Mouse (Mus musculus): ENCODE measurements at regions not wholly inside any gene's neighbourhood (a gene's known extent, or its start where the extent isn't known, plus 50 kb on each side); places are given as distances from the start of the nearest gene placed in this dataset.

GRCm38 (mm10) chr12:102057979-102058378, 70.6 kb upstream of the Slc24a4 start:
- Histone ChIP-seq H3K9me3 (ENCODE audit: control insufficient read depth, low read length) (no peaks in the 10 kb centered on the region), H3K4me3 (ENCODE audit: low read length) (no peak overlapping the region), H3K4me1 (ENCODE audit: control insufficient read depth, insufficient read depth, low read depth, low read length) (peaks cover 7% of the 10 kb centered on the region), H3K36me3 (ENCODE audit: control insufficient read depth, insufficient read depth, low read length) (no peaks in the 10 kb centered on the region), H3K9ac (ENCODE audit: low read depth, low read length) (no peak overlapping the region), H3K27me3 (replicated peaks; ENCODE audit: control insufficient read depth, insufficient read depth, low read length) (no peaks in the 10 kb centered on the region), H3K4me2 (ENCODE audit: low read length) (no peak overlapping the region), H3K27ac (ENCODE audit: low read depth, low read length) (peak overlapping the region; percentile 9; the same call in 1 of the 2 replicates)
- ATAC-seq: peak; percentile 34; the same call in 1 of the 2 replicates
- WGBS: 31% methylated on average over 3 of the region's 3 CpGs

DNA sequence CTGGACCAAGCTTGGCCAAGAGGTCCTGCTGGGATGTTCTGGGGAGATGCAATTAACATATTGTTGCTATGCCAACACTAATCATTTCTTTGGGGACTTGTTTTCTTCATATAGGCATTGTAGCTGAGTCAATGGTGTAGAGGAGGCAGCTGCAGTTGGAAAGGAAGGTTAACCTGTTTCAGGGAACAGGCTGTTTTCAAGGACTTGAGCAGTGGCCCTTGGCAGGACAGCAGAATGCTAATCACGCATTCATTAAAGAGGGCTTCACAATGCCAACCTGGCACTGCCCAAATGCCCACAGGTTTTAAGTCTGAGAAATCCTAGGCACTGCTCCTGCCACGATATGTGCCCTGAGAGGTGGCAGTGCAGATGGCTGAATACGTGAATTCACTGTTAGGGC, 70.1 kb upstream of the Slc24a4 start:
- peak; percentile 79 for ATAC-seq
- H3K4me2 ChIP-seq (ENCODE audit: low read length): no peak overlapping the region
- H3K4me3 ChIP-seq (ENCODE audit: low read length): no peak overlapping the region

GRCm38 (mm10) chr12:102061096-102061495, 67.4 kb upstream of the Slc24a4 start:
- 65% methylated on average over 5 of the region's 5 CpGs for WGBS
- H3K36me3 ChIP-seq (ENCODE audit: control insufficient read depth, insufficient read depth, low read length): no peaks in the 10 kb centered on the region
- no peak for ATAC-seq
- no peak overlapping the region for H3K27ac ChIP-seq (ENCODE audit: low read depth, low read length)
- no peaks in the 10 kb centered on the region for H3K27me3 ChIP-seq (replicated peaks; ENCODE audit: control insufficient read depth, insufficient read depth, low read length)
- no peaks in the 10 kb centered on the region for H3K9me3 ChIP-seq (ENCODE audit: control insufficient read depth, low read length)
- no peak overlapping the region for H3K4me2 ChIP-seq (ENCODE audit: low read length)
- peaks cover 10% of the 10 kb centered on the region for H3K4me1 ChIP-seq (ENCODE audit: control insufficient read depth, insufficient read depth, low read depth, low read length)
- H3K4me3 ChIP-seq (ENCODE audit: low read length): no peak overlapping the region
- H3K9ac ChIP-seq (ENCODE audit: low read depth, low read length): no peak overlapping the region

More for the DNA sequence above, 70.1 kb upstream of the Slc24a4 start:
- peaks cover 7% of the 10 kb centered on the region for H3K4me1 ChIP-seq (ENCODE audit: control insufficient read depth, insufficient read depth, low read depth, low read length)
- H3K9ac ChIP-seq (ENCODE audit: low read depth, low read length): no peak overlapping the region
- peak overlapping the region; percentile 9 for H3K27ac ChIP-seq (ENCODE audit: low read depth, low read length)
- no peaks in the 10 kb centered on the region for H3K27me3 ChIP-seq (replicated peaks; ENCODE audit: control insufficient read depth, insufficient read depth, low read length)
- H3K9me3 ChIP-seq (ENCODE audit: control insufficient read depth, low read length): no peaks in the 10 kb centered on the region
- WGBS: 39% methylated on average over 3 of the region's 3 CpGs
- no peaks in the 10 kb centered on the region for H3K36me3 ChIP-seq (ENCODE audit: control insufficient read depth, insufficient read depth, low read length)

- Histone ChIP-seq H3K9ac (ENCODE audit: low read depth, low read length) (no peak overlapping the region), H3K4me2 (ENCODE audit: low read length) (no peak overlapping the region), H3K4me1 (ENCODE audit: control insufficient read depth, insufficient read depth, low read depth, low read length) (peaks cover 10% of the 10 kb centered on the region), H3K27ac (ENCODE audit: low read depth, low read length) (no peak overlapping the region), H3K9me3 (ENCODE audit: control insufficient read depth, low read length) (no peaks in the 10 kb centered on the region), H3K27me3 (replicated peaks; ENCODE audit: control insufficient read depth, insufficient read depth, low read length) (no peaks in the 10 kb centered on the region), H3K36me3 (ENCODE audit: control insufficient read depth, insufficient read depth, low read length) (no peaks in the 10 kb centered on the region), H3K4me3 (ENCODE audit: low read length) (no peak overlapping the region)
- ATAC-seq: no peak
- 68% methylated on average over 7 of the region's 7 CpGs for WGBS
Observed at GRCm38 (mm10) chr12:102061657-102062614, 66.6 kb upstream of the Slc24a4 start.

- ATAC-seq: no peak
- H3K27me3 ChIP-seq (replicated peaks; ENCODE audit: control insufficient read depth, insufficient read depth, low read length): no peaks in the 10 kb centered on the region
- no peak overlapping the region for H3K4me3 ChIP-seq (ENCODE audit: low read length)
- peaks cover 10% of the 10 kb centered on the region for H3K4me1 ChIP-seq (ENCODE audit: control insufficient read depth, insufficient read depth, low read depth, low read length)
- H3K27ac ChIP-seq (ENCODE audit: low read depth, low read length): no peak overlapping the region
- no peak overlapping the region for H3K9ac ChIP-seq (ENCODE audit: low read depth, low read length)
- H3K4me2 ChIP-seq (ENCODE audit: low read length): no peak overlapping the region
- WGBS: 70% methylated on average over 7 of the region's 7 CpGs
- no peaks in the 10 kb centered on the region for H3K9me3 ChIP-seq (ENCODE audit: control insufficient read depth, low read length)
- H3K36me3 ChIP-seq (ENCODE audit: control insufficient read depth, insufficient read depth, low read length): no peaks in the 10 kb centered on the region
Observed at GRCm38 (mm10) chr12:102062648-102063047, 65.9 kb upstream of the Slc24a4 start.

DNA sequence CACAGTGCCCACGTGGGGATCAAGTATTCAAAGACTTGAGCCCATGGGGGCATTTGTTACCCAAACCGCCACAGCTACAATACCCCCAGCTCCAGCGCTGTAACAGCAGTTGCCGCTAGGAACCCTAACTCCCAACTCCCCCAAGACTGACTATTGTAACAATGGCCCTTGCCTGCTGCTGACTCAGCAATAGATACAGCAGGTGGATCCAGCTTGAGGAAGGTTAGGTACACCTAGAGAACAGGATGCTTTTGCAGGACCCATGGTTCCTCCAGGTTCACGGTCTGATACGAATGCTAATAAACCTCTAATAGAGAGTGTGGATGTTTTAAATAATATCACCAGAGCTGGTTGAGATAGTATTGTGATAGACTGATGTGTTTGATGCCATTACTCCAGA, 65.3 kb upstream of the Slc24a4 start:
- no peak overlapping the region for H3K4me2 ChIP-seq (ENCODE audit: low read length)
- no peaks in the 10 kb centered on the region for H3K9me3 ChIP-seq (ENCODE audit: control insufficient read depth, low read length)
- ATAC-seq: no peak
- H3K36me3 ChIP-seq (ENCODE audit: control insufficient read depth, insufficient read depth, low read length): no peaks in the 10 kb centered on the region
- no peak overlapping the region for H3K4me3 ChIP-seq (ENCODE audit: low read length)
- H3K9ac ChIP-seq (ENCODE audit: low read depth, low read length): no peak overlapping the region
- WGBS: 80% methylated on average over 6 of the region's 6 CpGs
- H3K27ac ChIP-seq (ENCODE audit: low read depth, low read length): no peak overlapping the region
- no peaks in the 10 kb centered on the region for H3K27me3 ChIP-seq (replicated peaks; ENCODE audit: control insufficient read depth, insufficient read depth, low read length)
- peaks cover 10% of the 10 kb centered on the region for H3K4me1 ChIP-seq (ENCODE audit: control insufficient read depth, insufficient read depth, low read depth, low read length)

DNA sequence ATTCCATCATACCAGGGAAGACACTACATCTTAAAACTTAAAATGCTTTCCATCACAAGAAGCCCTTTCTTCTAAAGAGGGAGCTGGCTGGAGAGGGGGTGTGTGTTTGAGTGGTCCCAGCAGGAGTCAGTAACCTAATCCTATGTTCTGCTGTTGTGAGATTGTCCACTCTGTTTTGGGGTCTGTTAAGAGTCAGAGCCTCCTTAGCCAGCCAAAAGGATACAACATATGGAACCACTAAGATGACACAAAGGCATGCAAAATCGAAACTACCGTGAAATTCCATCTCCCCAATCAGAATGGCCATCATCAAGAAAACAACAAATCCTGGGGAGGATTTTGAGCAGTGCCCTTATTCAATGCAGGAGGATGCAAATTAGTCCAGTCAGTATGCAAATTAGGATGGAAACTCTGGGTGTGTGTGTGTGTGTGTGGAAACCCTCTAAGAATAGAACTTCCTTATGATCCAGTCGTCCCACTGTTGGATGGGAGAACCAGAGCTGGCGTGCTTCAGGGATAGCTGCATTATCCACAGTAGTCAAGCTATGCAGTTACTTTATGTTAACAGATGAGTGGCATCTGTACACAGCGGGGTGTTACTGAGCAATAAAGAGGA, 63.7 kb upstream of the Slc24a4 start:
- 41% methylated on average over 5 of the region's 5 CpGs for WGBS
- no peak overlapping the region for H3K4me3 ChIP-seq (ENCODE audit: low read length)
- no peaks in the 10 kb centered on the region for H3K9me3 ChIP-seq (ENCODE audit: control insufficient read depth, low read length)
- H3K36me3 ChIP-seq (ENCODE audit: control insufficient read depth, insufficient read depth, low read length): no peaks in the 10 kb centered on the region
- H3K27me3 ChIP-seq (replicated peaks; ENCODE audit: control insufficient read depth, insufficient read depth, low read length): no peaks in the 10 kb centered on the region
- 0 out of 2 replicates have a peak, but pooled peaks have one; percentile 50 for ATAC-seq
- H3K9ac ChIP-seq (ENCODE audit: low read depth, low read length): no peak overlapping the region
- peaks cover 3% of the 10 kb centered on the region; the same call in 1 of the 2 replicates for H3K4me1 ChIP-seq (ENCODE audit: control insufficient read depth, insufficient read depth, low read depth, low read length)
- no peak overlapping the region for H3K4me2 ChIP-seq (ENCODE audit: low read length)
- no peak overlapping the region for H3K27ac ChIP-seq (ENCODE audit: low read depth, low read length)

- no peak overlapping the region for H3K4me2 ChIP-seq (ENCODE audit: low read length)
- 94% methylated on average over 7 of the region's 7 CpGs for WGBS
- no peak for ATAC-seq
- no peak overlapping the region for H3K9ac ChIP-seq (ENCODE audit: low read depth, low read length)
- H3K4me1 ChIP-seq (ENCODE audit: control insufficient read depth, insufficient read depth, low read depth, low read length): peaks cover 3% of the 10 kb centered on the region; the same call in 1 of the 2 replicates
- H3K27ac ChIP-seq (ENCODE audit: low read depth, low read length): no peak overlapping the region
- no peak overlapping the region for H3K4me3 ChIP-seq (ENCODE audit: low read length)
- no peaks in the 10 kb centered on the region for H3K36me3 ChIP-seq (ENCODE audit: control insufficient read depth, insufficient read depth, low read length)
- H3K9me3 ChIP-seq (ENCODE audit: control insufficient read depth, low read length): no peaks in the 10 kb centered on the region
- no peaks in the 10 kb centered on the region for H3K27me3 ChIP-seq (replicated peaks; ENCODE audit: control insufficient read depth, insufficient read depth, low read length)
Observed at GRCm38 (mm10) chr12:102067685-102068084, 60.8 kb upstream of the Slc24a4 start.

DNA sequence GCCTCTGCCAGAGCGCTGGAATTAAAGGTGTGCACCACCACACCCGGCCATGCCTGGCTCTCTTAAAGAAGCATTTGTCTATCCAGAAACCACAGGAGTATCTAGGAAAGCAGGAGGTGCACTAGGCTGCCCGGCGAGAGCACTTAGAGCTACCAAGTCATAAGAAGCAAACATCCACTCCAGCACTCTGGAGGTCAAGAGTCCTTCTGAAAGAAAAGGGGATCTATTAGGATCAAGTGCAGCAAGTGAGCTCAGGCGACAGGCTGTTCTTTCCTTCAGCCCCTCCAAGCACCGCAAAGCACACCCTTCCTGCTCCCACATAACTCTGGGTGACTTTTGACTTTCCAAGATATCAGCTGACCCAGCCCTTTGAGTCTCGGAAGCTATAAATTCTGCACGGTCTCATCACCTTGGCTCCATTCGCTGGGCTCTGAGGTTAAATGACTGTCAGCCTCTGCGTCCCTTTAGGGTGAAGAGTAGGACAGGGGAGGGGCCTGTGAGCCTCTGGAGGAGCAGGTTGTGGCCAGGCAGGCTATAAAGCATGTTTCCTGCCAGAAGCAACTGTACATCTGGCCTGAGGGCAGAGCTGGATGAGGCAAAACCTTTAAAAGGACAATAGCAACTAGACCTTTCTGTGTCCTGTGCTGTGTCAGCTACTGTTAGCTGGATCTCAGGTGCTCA, 58.9 kb upstream of the Slc24a4 start:
- no peak overlapping the region for H3K4me3 ChIP-seq (ENCODE audit: low read length)
- no peak for ATAC-seq
- H3K27ac ChIP-seq (ENCODE audit: low read depth, low read length): no peak overlapping the region
- H3K4me1 ChIP-seq (ENCODE audit: control insufficient read depth, insufficient read depth, low read depth, low read length): peaks cover 3% of the 10 kb centered on the region; the same call in 1 of the 2 replicates
- no peaks in the 10 kb centered on the region for H3K9me3 ChIP-seq (ENCODE audit: control insufficient read depth, low read length)
- H3K36me3 ChIP-seq (ENCODE audit: control insufficient read depth, insufficient read depth, low read length): no peaks in the 10 kb centered on the region
- no peaks in the 10 kb centered on the region for H3K27me3 ChIP-seq (replicated peaks; ENCODE audit: control insufficient read depth, insufficient read depth, low read length)
- WGBS: 81% methylated on average over 10 of the region's 10 CpGs
- no peak overlapping the region for H3K4me2 ChIP-seq (ENCODE audit: low read length)
- H3K9ac ChIP-seq (ENCODE audit: low read depth, low read length): no peak overlapping the region

All from hindbrain, embryonic 16.5 days (tissue).